Mouse (Mus musculus): ENCODE results near the gene Il17rb. TPM values are rescaled to one million over a fixed set of nuclear protein-coding genes. Genes with fewer than 3 reads are reported as not detected.

The Il17rb gene
- polyA plus RNA-seq, 1 experiment from 2014 or later = 1.1 TPM

GRCm38 (mm10) chr14:30011886-30012560 is 3.3 kb upstream of the Il17rb start:
- no peak for DNase-seq (ENCODE audit: low spot score)
- no peaks in the 10 kb centered on the region for H3K9me3 ChIP-seq
- peaks cover 25% of the 10 kb centered on the region for H3K4me1 ChIP-seq
- H3K27ac ChIP-seq (replicated peaks) = no peak overlapping the region
- WGBS = 85% methylated on average over 10 of the region's 10 CpGs
- H3K4me3 ChIP-seq = no peak overlapping the region
- no peaks in the 10 kb centered on the region for H3K36me3 ChIP-seq (replicated peaks)
- peaks cover 45% of the 10 kb centered on the region for H3K27me3 ChIP-seq (replicated peaks; ENCODE audit: low read depth, poor library complexity, severe bottlenecking)

- 75% methylated on average over 10 of the region's 10 CpGs for WGBS
- Histone ChIP-seq H3K4me3 (no peak overlapping the region), H3K9me3 (no peaks in the 10 kb centered on the region), H3K36me3 (replicated peaks) (no peaks in the 10 kb centered on the region), H3K27ac (replicated peaks) (no peak overlapping the region), H3K4me1 (peaks cover 25% of the 10 kb centered on the region), H3K27me3 (replicated peaks; ENCODE audit: low read depth, poor library complexity, severe bottlenecking) (peaks cover 47% of the 10 kb centered on the region)
- DNase-seq (ENCODE audit: low spot score) = no peak
Measured at GRCm38 (mm10) chr14:30009864-30010560, 1.3 kb upstream of the Il17rb start.

- no peak overlapping the region for H3K4me3 ChIP-seq
- peaks cover 39% of the 10 kb centered on the region for H3K36me3 ChIP-seq (replicated peaks)
- H3K27ac ChIP-seq (replicated peaks) = no peak overlapping the region
- 86% methylated on average over 3 of the region's 3 CpGs for whole genome bisulfite sequencing
- H3K4me1 ChIP-seq = peaks cover 24% of the 10 kb centered on the region
- no peaks in the 10 kb centered on the region for H3K9me3 ChIP-seq
- H3K27me3 ChIP-seq (replicated peaks; ENCODE audit: low read depth, poor library complexity, severe bottlenecking) = no peaks in the 10 kb centered on the region
- DNase-seq (ENCODE audit: low spot score) = no peak
Measured at GRCm38 (mm10) chr14:29999475-29999811, 9.3 kb downstream of the Il17rb start.

GRCm38 (mm10) chr14:29998747-29999474 is 9.8 kb downstream of the Il17rb start:
- Histone ChIP-seq H3K36me3 (replicated peaks) (peaks cover 44% of the 10 kb centered on the region), H3K4me3 (no peak overlapping the region), H3K27me3 (replicated peaks; ENCODE audit: low read depth, poor library complexity, severe bottlenecking) (no peaks in the 10 kb centered on the region), H3K27ac (replicated peaks) (no peak overlapping the region), H3K9me3 (no peaks in the 10 kb centered on the region), H3K4me1 (peaks cover 27% of the 10 kb centered on the region)
- no peak for DNase-seq (ENCODE audit: low spot score)
- 87% methylated on average over 13 of the region's 13 CpGs for WGBS

GRCm38 (mm10) chr14:29997345-29997744 is 11.4 kb downstream of the Il17rb start:
- peaks cover 27% of the 10 kb centered on the region for H3K4me1 ChIP-seq
- H3K4me3 ChIP-seq = no peak overlapping the region
- no peaks in the 10 kb centered on the region for H3K9me3 ChIP-seq
- no peaks in the 10 kb centered on the region for H3K27me3 ChIP-seq (replicated peaks; ENCODE audit: low read depth, poor library complexity, severe bottlenecking)
- DNase-seq (ENCODE audit: low spot score) = no peak
- H3K27ac ChIP-seq (replicated peaks) = no peak overlapping the region
- peaks cover 60% of the 10 kb centered on the region for H3K36me3 ChIP-seq (replicated peaks)

GRCm38 (mm10) chr14:29996000-29996751 is 12.5 kb downstream of the Il17rb start:
- H3K36me3 ChIP-seq (replicated peaks) = peaks cover 72% of the 10 kb centered on the region
- H3K27ac ChIP-seq (replicated peaks) = no peak overlapping the region

GRCm38 (mm10) chr14:29994976-29995375 is 13.7 kb downstream of the Il17rb start:
- Histone ChIP-seq H3K9me3 (no peaks in the 10 kb centered on the region), H3K36me3 (replicated peaks) (peaks cover 84% of the 10 kb centered on the region), H3K4me3 (no peak overlapping the region), H3K27ac (replicated peaks) (no peak overlapping the region), H3K4me1 (peaks cover 27% of the 10 kb centered on the region), H3K27me3 (replicated peaks; ENCODE audit: low read depth, poor library complexity, severe bottlenecking) (no peaks in the 10 kb centered on the region)
- peak; percentile 80 for DNase-seq (ENCODE audit: low spot score)
- 43% methylated on average over 4 of the region's 4 CpGs for WGBS

More at GRCm38 (mm10) chr14:29996000-29996751, 12.5 kb downstream of the Il17rb start:
- Histone ChIP-seq H3K4me3 (no peak overlapping the region), H3K4me1 (peaks cover 27% of the 10 kb centered on the region), H3K27me3 (replicated peaks; ENCODE audit: low read depth, poor library complexity, severe bottlenecking) (no peaks in the 10 kb centered on the region), H3K9me3 (no peaks in the 10 kb centered on the region)
- no peak for DNase-seq (ENCODE audit: low spot score)
- WGBS = 92% methylated on average over 11 of the region's 11 CpGs

GRCm38 (mm10) chr14:29988337-29988736 is 20.4 kb downstream of the Il17rb start:
- no peak overlapping the region for H3K27ac ChIP-seq (replicated peaks)
- no peak for DNase-seq (ENCODE audit: low spot score)
- H3K36me3 ChIP-seq (replicated peaks) = peaks cover 100% of the 10 kb centered on the region
- H3K9me3 ChIP-seq = no peaks in the 10 kb centered on the region
- no peaks in the 10 kb centered on the region for H3K27me3 ChIP-seq (replicated peaks; ENCODE audit: low read depth, poor library complexity, severe bottlenecking)
- WGBS = 94% methylated on average over 4 of the region's 4 CpGs
- no peak overlapping the region for H3K4me3 ChIP-seq
- no peaks in the 10 kb centered on the region for H3K4me1 ChIP-seq

GRCm38 (mm10) chr14:29987739-29988138 is 21.0 kb downstream of the Il17rb start:
- H3K4me1 ChIP-seq = no peaks in the 10 kb centered on the region
- no peaks in the 10 kb centered on the region for H3K27me3 ChIP-seq (replicated peaks; ENCODE audit: low read depth, poor library complexity, severe bottlenecking)
- DNase-seq (ENCODE audit: low spot score) = no peak
- H3K9me3 ChIP-seq = no peaks in the 10 kb centered on the region
- peaks cover 100% of the 10 kb centered on the region for H3K36me3 ChIP-seq (replicated peaks)
- H3K4me3 ChIP-seq = no peak overlapping the region
- WGBS = 95% methylated on average over 9 of the region's 9 CpGs
- H3K27ac ChIP-seq (replicated peaks) = no peak overlapping the region

- Histone ChIP-seq H3K9me3 (no peaks in the 10 kb centered on the region), H3K27me3 (replicated peaks; ENCODE audit: low read depth, poor library complexity, severe bottlenecking) (no peaks in the 10 kb centered on the region), H3K4me1 (no peaks in the 10 kb centered on the region), H3K4me3 (no peak overlapping the region), H3K36me3 (replicated peaks) (peaks cover 100% of the 10 kb centered on the region), H3K27ac (replicated peaks) (no peak overlapping the region)
- 95% methylated on average over 6 of the region's 6 CpGs for WGBS
- DNase-seq (ENCODE audit: low spot score) = no peak
Measured at GRCm38 (mm10) chr14:29987276-29987675, 21.4 kb downstream of the Il17rb start.

- no peak overlapping the region for H3K27ac ChIP-seq (replicated peaks)
- WGBS = 94% methylated on average over 4 of the region's 4 CpGs
- H3K36me3 ChIP-seq (replicated peaks) = peaks cover 100% of the 10 kb centered on the region
- peaks cover under 1% of the 10 kb centered on the region; the same call in 1 of the 2 replicates for H3K9me3 ChIP-seq
- no peak for DNase-seq (ENCODE audit: low spot score)
- no peak overlapping the region for H3K4me3 ChIP-seq
- H3K27me3 ChIP-seq (replicated peaks; ENCODE audit: low read depth, poor library complexity, severe bottlenecking) = no peaks in the 10 kb centered on the region
- H3K4me1 ChIP-seq = no peaks in the 10 kb centered on the region
Measured at GRCm38 (mm10) chr14:29986096-29986495, 22.6 kb downstream of the Il17rb start.

GRCm38 (mm10) chr14:29980447-29981205 is 28.1 kb downstream of the Il17rb start:
- Histone ChIP-seq H3K27ac (replicated peaks) (no peak overlapping the region), H3K4me3 (no peak overlapping the region), H3K36me3 (replicated peaks) (peaks cover 73% of the 10 kb centered on the region), H3K9me3 (peaks cover 9% of the 10 kb centered on the region; the same call in 1 of the 2 replicates), H3K4me1 (peaks cover 11% of the 10 kb centered on the region), H3K27me3 (replicated peaks; ENCODE audit: low read depth, poor library complexity, severe bottlenecking) (no peaks in the 10 kb centered on the region)
- no peak for DNase-seq (ENCODE audit: low spot score)
- 96% methylated on average over 10 of the region's 10 CpGs for WGBS
